Mouse (Mus musculus) lung, postnatal 0 days (tissue): ENCODE results near the gene Trim30b. TPM values are rescaled to one million over a fixed set of nuclear protein-coding genes. Genes with fewer than 3 reads are reported as not detected.

ENCODE experiments used
- ATAC-seq: fragments of 200-750 bp; cut with Nextera tagmentation; 2 replicates; pipeline ENCODE4 v1.8.0; 2017; ENCODE audit warnings: moderate library complexity
- DNase-seq: peaks from one replicate; pipeline ENCODE4 v3.0.0-alpha.2; 2016; ENCODE audit warnings: low spot score
- H3K27ac ChIP-seq: fragments of 300-500 bp; sonication (generic); 2 replicates; pipeline ENCODE4 v1.5.1; 2014; ENCODE audit warnings: antibody characterized with exemption, mild to moderate bottlenecking, low read length, mixed read lengths
- H3K27me3 ChIP-seq: fragments of 300-500 bp; sonication (generic); replicated peaks from 2 replicates; pipeline ENCODE4 v1.6.1; 2014; ENCODE audit warnings: low read length, mixed read lengths; ENCODE audit not compliant: insufficient read depth
- H3K36me3 ChIP-seq: fragments of 300-500 bp; sonication (generic); 2 replicates; pipeline ENCODE4 v1.6.1; 2014; ENCODE audit warnings: low read length, mixed read lengths; ENCODE audit not compliant: insufficient read depth
- H3K4me1 ChIP-seq: fragments of 300-500 bp; sonication (generic); 2 replicates; pipeline ENCODE4 v1.6.1; 2014; ENCODE audit warnings: antibody characterized with exemption, low read depth, low read length, mixed read lengths; ENCODE audit not compliant: insufficient read depth
- H3K4me2 ChIP-seq: fragments of 300-500 bp; sonication (generic); replicated peaks from 2 replicates; pipeline ENCODE4 v1.6.1; 2014; ENCODE audit warnings: low read depth, mild to moderate bottlenecking, low read length, moderate library complexity, mixed read lengths
- H3K4me3 ChIP-seq: fragments of 300-500 bp; sonication (generic); 2 replicates; pipeline ENCODE4 v1.5.1; 2014; ENCODE audit warnings: low read depth, low read length
- H3K9ac ChIP-seq: fragments of 300-500 bp; sonication (generic); replicated peaks from 2 replicates; pipeline ENCODE4 v1.6.1; 2014; ENCODE audit warnings: low read depth, mild to moderate bottlenecking
- H3K9me3 ChIP-seq: fragments of 300-500 bp; sonication (generic); 2 replicates; pipeline ENCODE4 v1.6.1; 2016; ENCODE audit warnings: low read length, mixed read lengths
- CTCF ChIP-seq: IDR thresholded peaks from 2 replicates; pipeline ENCODE4 v1.5.1; 2016; ENCODE audit warnings: antibody characterized with exemption, mild to moderate bottlenecking
- EP300 ChIP-seq: IDR thresholded peaks from 2 replicates; pipeline ENCODE4 v1.6.1; 2016; ENCODE audit warnings: antibody characterized with exemption, mild to moderate bottlenecking, control low read depth
- WGBS: fragments of 180-500 bp; shearing (Covaris S2); extraction: QIAGEN DNeasy Blood & Tissue Kit; methylation state at CpG from one replicate; pipeline ENCODE4 v1.1.7; 2014; 5-methylcytosine and 5-hydroxymethylcytosine counted together
- polyA plus RNA-seq: library from polyadenylated mRNA; unstranded; fragments of >200 nt; fragmentation: Nextera tagmentation; extraction: Ambion mirVana; gene quantifications from 2 replicates; pipeline ENCODE4 v1.2.1, GENCODE M21; 2015

Trim30b gene
- polyA plus RNA-seq, result 0.52 and 0.75 TPM in 2 replicates

GRCm38 (mm10) chr7:104369736-104370414, at the start of gene Trim30b:
Trim30b (minus strand) TSS chr7:104369884.
- H3K36me3 ChIP-seq, result no peaks in the 10 kb centered on the region
- no peak within 1 kb of the TSS for H3K4me3 ChIP-seq
- no peaks in the 10 kb centered on the region for H3K9me3 ChIP-seq
- H3K27ac ChIP-seq, result no peak within 1 kb of the TSS
- H3K4me1 ChIP-seq, result no peaks in the 10 kb centered on the region
- H3K4me2 ChIP-seq, result no peak within 1 kb of the TSS
- 0 out of 2 replicates have a peak, but pooled peaks have one; percentile 24 for TF ChIP-seq EP300
- TF ChIP-seq CTCF, result peak; percentile 44
- ATAC-seq (peak; percentile 85), DNase-seq (peak; percentile 51)
- no peak within 1 kb of the TSS for H3K9ac ChIP-seq
- WGBS, result 64% methylated on average over 1 of the region's 1 CpGs
- no peaks in the 10 kb centered on the region for H3K27me3 ChIP-seq

GRCm38 (mm10) chr7:104404460-104404950, 34.8 kb upstream of the Trim30b start:
- DNase-seq (no peak), ATAC-seq (no peak)
- no peak overlapping the region for H3K27ac ChIP-seq
- TF ChIP-seq CTCF (no peak), EP300 (no peak)
- WGBS, result 92% methylated on average over 3 of the region's 3 CpGs
- H3K4me3 ChIP-seq, result no peak overlapping the region
- H3K9me3 ChIP-seq, result no peaks in the 10 kb centered on the region
- H3K27me3 ChIP-seq, result no peaks in the 10 kb centered on the region
- no peak overlapping the region for H3K9ac ChIP-seq
- no peaks in the 10 kb centered on the region for H3K4me1 ChIP-seq
- no peaks in the 10 kb centered on the region for H3K36me3 ChIP-seq
- no peak overlapping the region for H3K4me2 ChIP-seq

GRCm38 (mm10) chr7:104401140-104401539, 31.5 kb upstream of the Trim30b start:
- Histone ChIP-seq H3K27me3 (no peaks in the 10 kb centered on the region), H3K9ac (no peak overlapping the region), H3K36me3 (no peaks in the 10 kb centered on the region), H3K4me3 (no peak overlapping the region), H3K9me3 (no peaks in the 10 kb centered on the region), H3K27ac (no peak overlapping the region), H3K4me1 (no peaks in the 10 kb centered on the region), H3K4me2 (no peak overlapping the region)
- ATAC-seq (peak; percentile 37; the same call in 1 of the 2 replicates), DNase-seq (peak; percentile 5)
- no peak for TF ChIP-seq CTCF

GRCm38 (mm10) chr7:104400698-104401097, 31.0 kb upstream of the Trim30b start, which contains the start of gene Trim30c:
Trim30c (minus strand) TSS chr7:104400837.
- Histone ChIP-seq H3K9ac (no peak within 1 kb of the TSS), H3K36me3 (no peaks in the 10 kb centered on the region), H3K4me2 (no peak within 1 kb of the TSS), H3K4me3 (no peak within 1 kb of the TSS), H3K4me1 (no peaks in the 10 kb centered on the region), H3K27me3 (no peaks in the 10 kb centered on the region), H3K9me3 (no peaks in the 10 kb centered on the region), H3K27ac (no peak within 1 kb of the TSS)
- 72% methylated on average over 1 of the region's 1 CpGs for WGBS
- ATAC-seq (no peak), DNase-seq (no peak)
- TF ChIP-seq EP300 (no peak), CTCF (no peak)

- Histone ChIP-seq H3K4me1 (no peaks in the 10 kb centered on the region), H3K36me3 (no peaks in the 10 kb centered on the region), H3K4me2 (no peak overlapping the region), H3K27ac (no peak overlapping the region), H3K9ac (no peak overlapping the region), H3K27me3 (no peaks in the 10 kb centered on the region), H3K4me3 (no peak overlapping the region), H3K9me3 (no peaks in the 10 kb centered on the region)
- ATAC-seq, result no peak
- TF ChIP-seq CTCF (no peak), EP300 (no peak)
- 73% methylated on average over 1 of the region's 1 CpGs for WGBS
- no peak for DNase-seq
Observed at GRCm38 (mm10) chr7:104398492-104398891, 28.8 kb upstream of the Trim30b start.

GRCm38 (mm10) chr7:104366339-104366738, 3.3 kb downstream of the Trim30b start:
- no peak overlapping the region for H3K4me3 ChIP-seq
- H3K9ac ChIP-seq, result no peak overlapping the region
- no peaks in the 10 kb centered on the region for H3K4me1 ChIP-seq
- DNase-seq, result peak; percentile 5
- no peaks in the 10 kb centered on the region for H3K27me3 ChIP-seq
- H3K4me2 ChIP-seq, result no peak overlapping the region
- no peak overlapping the region for H3K27ac ChIP-seq
- no peak for TF ChIP-seq EP300
- TF ChIP-seq CTCF, result no peak
- ATAC-seq, result no peak
- no peaks in the 10 kb centered on the region for H3K9me3 ChIP-seq
- no peaks in the 10 kb centered on the region for H3K36me3 ChIP-seq
